Mouse (Mus musculus) liver, embryonic 11.5 days (tissue): ENCODE results near the gene Zcchc2. TPM values are rescaled to one million over a fixed set of nuclear protein-coding genes. Genes with fewer than 3 reads are reported as not detected.

Experiments used
- ATAC-seq: fragments of 200-750 bp; cut with Nextera tagmentation; replicated peaks from 2 replicates; pipeline ENCODE4 v1.8.0; 2017; ENCODE audit warnings: moderate number of reproducible peaks, mild to moderate bottlenecking, moderate TSS enrichment, moderate library complexity; ENCODE audit not compliant: low FRiP score
- DNase-seq: peaks from one replicate; pipeline ENCODE4 v3.0.0-alpha.2; 2017; ENCODE audit warnings: low spot score
- H3K27ac ChIP-seq: fragments of 300-500 bp; sonication (generic); 2 replicates; pipeline ENCODE4 v1.5.1; 2014; ENCODE audit warnings: mild to moderate bottlenecking, low read depth, low read length, control low read depth
- H3K27me3 ChIP-seq: fragments of 300-500 bp; sonication (generic); replicated peaks from 2 replicates; pipeline ENCODE4 v1.6.1; 2014; ENCODE audit warnings: low read length, mixed read lengths; ENCODE audit not compliant: control insufficient read depth, insufficient read depth
- H3K36me3 ChIP-seq: fragments of 300-500 bp; sonication (generic); 2 replicates; pipeline ENCODE4 v1.6.1; 2014; ENCODE audit warnings: mild to moderate bottlenecking, low read length, moderate library complexity, mixed read lengths; ENCODE audit not compliant: control insufficient read depth, insufficient read depth
- H3K4me1 ChIP-seq: fragments of 300-500 bp; sonication (generic); replicated peaks from 2 replicates; pipeline ENCODE4 v1.6.1; 2014; ENCODE audit warnings: low read length, mixed read lengths; ENCODE audit not compliant: control insufficient read depth, insufficient read depth
- H3K4me2 ChIP-seq: fragments of 300-500 bp; sonication (generic); 2 replicates; pipeline ENCODE4 v1.6.1; 2014; ENCODE audit warnings: mild to moderate bottlenecking, control low read depth, moderate library complexity
- H3K4me3 ChIP-seq: fragments of 300-500 bp; sonication (generic); 2 replicates; pipeline ENCODE4 v1.5.1; 2014; ENCODE audit warnings: low read depth, low read length, control low read depth
- H3K9ac ChIP-seq: fragments of 300-500 bp; sonication (generic); 2 replicates; pipeline ENCODE4 v1.6.1; 2014; ENCODE audit warnings: low read depth, low read length, control low read depth
- H3K9me3 ChIP-seq: fragments of 300-500 bp; sonication (generic); 2 replicates; pipeline ENCODE4 v1.6.1; 2016; ENCODE audit warnings: low read length, inconsistent platforms, mixed read lengths; ENCODE audit not compliant: control insufficient read depth
- WGBS: fragments of 180-500 bp; shearing (Covaris S2); extraction: QIAGEN DNeasy Blood & Tissue Kit; methylation state at CpG from one replicate; pipeline ENCODE4 v1.1.7; 2014; 5-methylcytosine and 5-hydroxymethylcytosine counted together
- polyA plus RNA-seq: library from polyadenylated mRNA; unstranded; fragments of >200 nt; fragmentation: Nextera tagmentation; extraction: Ambion mirVana; gene quantifications from 2 replicates; pipeline ENCODE4 v1.2.1, GENCODE M21; 2014

Zcchc2 gene
- polyA plus RNA-seq, 1 experiment from 2014 or later = 3.4 TPM

DNA sequence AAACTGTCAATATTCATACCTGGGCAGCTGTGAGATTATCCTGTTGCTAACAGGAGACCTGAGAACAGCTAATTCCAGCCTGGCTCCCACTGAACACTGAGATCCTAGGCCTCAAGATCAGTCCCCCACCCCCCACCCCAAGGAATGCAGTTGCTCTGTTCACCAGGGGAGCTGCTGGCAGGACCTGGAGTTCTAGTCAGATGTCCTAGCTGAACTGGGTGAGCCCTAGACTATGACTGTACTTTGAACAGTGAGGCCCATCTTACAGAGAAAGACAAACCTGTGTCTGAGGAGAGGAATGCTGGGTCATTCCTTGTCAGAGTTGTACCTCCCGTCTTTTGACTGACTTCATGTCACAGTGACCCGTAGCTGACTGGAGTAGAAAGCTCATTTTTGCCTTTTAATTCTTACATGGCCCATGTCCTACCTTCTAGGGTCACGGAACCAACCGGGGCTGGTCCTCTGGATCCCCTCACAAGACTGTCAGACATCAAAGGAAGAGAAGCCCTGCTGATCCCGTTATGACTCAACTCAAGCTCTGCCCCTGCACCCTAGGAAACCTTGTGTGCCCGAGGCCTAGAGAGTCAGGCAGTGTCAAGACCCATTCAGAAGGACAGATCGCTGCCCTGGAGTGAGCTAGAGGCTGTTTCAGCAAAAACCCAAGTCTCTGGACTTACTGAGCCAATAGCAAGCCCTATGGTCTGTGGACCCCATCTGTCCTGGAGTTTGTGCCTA is 28.0 kb upstream of the Zcchc2 start:
- Histone ChIP-seq H3K4me1 (no peaks in the 10 kb centered on the region), H3K4me2 (no peak overlapping the region), H3K9me3 (no peaks in the 10 kb centered on the region), H3K36me3 (no peaks in the 10 kb centered on the region), H3K4me3 (no peak overlapping the region), H3K9ac (no peak overlapping the region), H3K27ac (no peak overlapping the region), H3K27me3 (no peaks in the 10 kb centered on the region)
- no peak for DNase-seq
- 71% methylated on average over 7 of the region's 7 CpGs for WGBS
- ATAC-seq = no peak

DNA sequence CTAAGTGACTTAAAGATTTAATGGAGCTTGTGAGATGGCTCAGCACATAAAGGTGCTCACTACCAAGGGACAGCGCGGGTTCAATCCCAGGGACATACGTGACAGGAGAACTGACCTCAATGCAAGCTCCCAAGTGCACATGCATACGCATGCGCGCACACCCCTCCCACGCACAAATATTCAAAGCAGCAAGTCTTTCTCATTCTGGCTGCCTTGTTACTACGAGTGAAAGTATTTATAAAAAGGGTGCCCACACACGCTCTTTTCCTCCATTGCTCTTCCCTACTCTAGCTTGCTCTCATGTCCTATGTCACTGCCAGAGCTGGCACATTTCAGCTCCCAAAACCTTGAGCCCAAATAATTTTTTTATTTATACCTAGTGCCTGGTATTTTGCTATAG is 27.4 kb upstream of the Zcchc2 start:
- Histone ChIP-seq H3K9me3 (no peaks in the 10 kb centered on the region), H3K4me2 (no peak overlapping the region), H3K27ac (no peak overlapping the region), H3K27me3 (no peaks in the 10 kb centered on the region), H3K4me1 (no peaks in the 10 kb centered on the region), H3K4me3 (no peak overlapping the region), H3K36me3 (no peaks in the 10 kb centered on the region), H3K9ac (no peak overlapping the region)
- DNase-seq = no peak
- 95% methylated on average over 9 of the region's 9 CpGs for WGBS
- ATAC-seq = no peak

DNA sequence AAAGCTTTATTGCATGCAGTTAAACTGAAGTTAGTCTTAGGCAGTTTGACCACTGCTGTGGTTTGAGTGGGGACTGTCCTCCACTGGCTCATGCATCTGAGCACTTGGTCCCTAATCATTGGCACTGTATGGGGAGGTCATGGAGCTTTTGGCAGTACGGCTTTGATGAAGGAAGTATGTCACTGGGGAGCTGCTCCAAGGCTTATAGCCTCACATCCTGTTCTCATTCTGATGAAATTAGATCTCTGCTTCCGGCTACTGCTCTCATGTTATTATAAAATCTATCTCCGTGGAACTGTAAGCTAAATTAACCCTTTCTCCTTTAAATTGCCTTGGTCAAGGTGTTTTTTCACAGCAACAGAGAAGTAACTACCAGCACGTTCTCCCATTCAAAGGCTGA is 25.7 kb upstream of the Zcchc2 start:
- H3K4me3 ChIP-seq = no peak overlapping the region
- no peaks in the 10 kb centered on the region for H3K36me3 ChIP-seq
- H3K27ac ChIP-seq = no peak overlapping the region
- whole genome bisulfite sequencing = 77% methylated on average over 4 of the region's 4 CpGs
- ATAC-seq (no peak), DNase-seq (no peak)
- no peak overlapping the region for H3K4me2 ChIP-seq
- H3K27me3 ChIP-seq = no peaks in the 10 kb centered on the region
- no peaks in the 10 kb centered on the region for H3K9me3 ChIP-seq
- H3K9ac ChIP-seq = no peak overlapping the region
- H3K4me1 ChIP-seq = no peaks in the 10 kb centered on the region

DNA sequence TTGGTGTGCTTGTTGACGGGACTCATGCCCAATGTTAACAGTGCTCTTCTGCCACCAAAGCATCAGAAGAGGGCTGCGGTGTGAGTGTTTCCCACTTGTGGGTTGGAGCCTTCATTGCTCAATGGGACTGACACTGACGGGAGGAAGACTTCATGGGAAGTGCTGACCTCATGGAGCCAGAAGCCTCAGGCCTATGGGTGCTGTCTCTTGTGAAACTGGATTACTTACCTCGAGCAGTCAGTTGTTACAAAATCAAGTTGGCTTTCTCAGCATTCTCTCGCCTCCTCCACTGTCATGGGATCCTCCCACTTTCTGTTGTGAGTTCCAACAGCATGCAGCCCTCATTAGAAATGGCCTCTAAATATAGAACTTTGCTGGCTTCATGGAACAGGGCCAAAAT is 25.0 kb upstream of the Zcchc2 start:
- DNase-seq (no peak), ATAC-seq (no peak)
- H3K9me3 ChIP-seq = no peaks in the 10 kb centered on the region

DNA sequence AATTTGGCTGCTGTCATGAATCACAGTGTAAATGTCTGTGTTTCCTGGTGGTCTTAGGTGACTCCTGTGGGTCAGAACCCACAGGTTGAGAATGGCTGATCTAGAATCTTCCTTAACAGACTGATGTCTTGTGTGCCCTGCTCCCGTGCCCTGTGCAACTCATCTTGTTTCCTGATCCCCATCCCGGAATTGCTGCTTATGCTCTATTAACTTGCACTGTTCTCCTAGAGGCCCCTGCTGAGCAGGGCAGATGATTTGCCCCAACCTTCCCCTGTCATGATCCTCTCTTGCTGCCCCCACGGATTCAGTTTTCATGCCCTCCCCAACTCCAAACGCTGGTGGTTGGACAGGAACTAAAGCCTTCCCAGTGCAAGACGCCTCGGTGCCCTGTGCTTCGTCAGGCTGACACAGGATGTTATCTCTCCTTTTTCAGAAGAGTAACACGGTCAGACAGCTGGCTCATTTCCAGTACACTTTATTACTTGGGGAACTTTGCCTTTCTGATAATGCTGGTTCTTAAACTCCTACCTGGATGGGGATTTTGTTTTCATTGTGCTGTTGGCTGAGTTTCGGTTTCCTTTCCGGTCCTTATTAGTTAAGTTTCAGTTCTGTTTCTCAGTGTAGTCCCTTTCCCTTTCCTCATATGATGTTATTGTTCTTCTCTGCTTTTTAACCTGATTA is 18.6 kb upstream of the Zcchc2 start:
- Histone ChIP-seq H3K36me3 (no peaks in the 10 kb centered on the region), H3K4me2 (peak overlapping the region; percentile 43), H3K27me3 (no peaks in the 10 kb centered on the region), H3K27ac (peak overlapping the region; percentile 2; the same call in 1 of the 2 replicates), H3K9me3 (no peaks in the 10 kb centered on the region), H3K9ac (peak overlapping the region; percentile 15; the same call in 1 of the 2 replicates), H3K4me3 (peak overlapping the region; percentile 16; the same call in 1 of the 2 replicates), H3K4me1 (no peaks in the 10 kb centered on the region)
- WGBS = 30% methylated on average over 10 of the region's 10 CpGs
- ATAC-seq (no peak), DNase-seq (no peak)

More for the DNA sequence above, 25.0 kb upstream of the Zcchc2 start:
- Histone ChIP-seq H3K9ac (no peak overlapping the region), H3K27ac (no peak overlapping the region), H3K4me3 (no peak overlapping the region), H3K27me3 (no peaks in the 10 kb centered on the region), H3K4me2 (no peak overlapping the region), H3K36me3 (no peaks in the 10 kb centered on the region), H3K4me1 (no peaks in the 10 kb centered on the region)
- 66% methylated on average over 5 of the region's 5 CpGs for WGBS

DNA sequence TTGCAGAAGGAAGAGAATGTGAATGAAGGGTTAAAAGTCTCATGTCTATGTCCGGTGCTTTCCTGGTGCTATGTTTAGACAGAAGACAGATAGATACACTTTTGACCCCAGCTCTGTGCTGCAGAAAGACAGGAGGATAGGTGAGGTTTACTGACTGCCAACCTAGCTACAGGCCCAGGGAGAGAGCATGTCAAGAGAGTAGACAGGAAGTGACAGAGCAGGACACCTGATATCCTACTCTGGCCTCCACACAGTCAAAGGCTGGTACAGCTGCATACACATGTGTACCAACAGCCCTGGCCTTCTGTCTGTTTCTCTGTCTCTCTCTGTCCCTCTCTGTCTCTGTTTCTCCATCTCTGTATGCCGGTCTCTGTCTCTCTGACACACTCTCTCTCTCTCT is 16.2 kb upstream of the Zcchc2 start:
- whole genome bisulfite sequencing = 49% methylated on average over 2 of the region's 2 CpGs
- H3K4me3 ChIP-seq = no peak overlapping the region
- H3K27me3 ChIP-seq = no peaks in the 10 kb centered on the region
- DNase-seq (no peak), ATAC-seq (peak; percentile 74)
- H3K27ac ChIP-seq = 0 out of 2 replicates have a peak overlapping the region, but pooled peaks have one; percentile 2
- H3K9ac ChIP-seq = no peak overlapping the region
- H3K9me3 ChIP-seq = no peaks in the 10 kb centered on the region
- no peaks in the 10 kb centered on the region for H3K36me3 ChIP-seq
- H3K4me1 ChIP-seq = no peaks in the 10 kb centered on the region
- no peak overlapping the region for H3K4me2 ChIP-seq

DNA sequence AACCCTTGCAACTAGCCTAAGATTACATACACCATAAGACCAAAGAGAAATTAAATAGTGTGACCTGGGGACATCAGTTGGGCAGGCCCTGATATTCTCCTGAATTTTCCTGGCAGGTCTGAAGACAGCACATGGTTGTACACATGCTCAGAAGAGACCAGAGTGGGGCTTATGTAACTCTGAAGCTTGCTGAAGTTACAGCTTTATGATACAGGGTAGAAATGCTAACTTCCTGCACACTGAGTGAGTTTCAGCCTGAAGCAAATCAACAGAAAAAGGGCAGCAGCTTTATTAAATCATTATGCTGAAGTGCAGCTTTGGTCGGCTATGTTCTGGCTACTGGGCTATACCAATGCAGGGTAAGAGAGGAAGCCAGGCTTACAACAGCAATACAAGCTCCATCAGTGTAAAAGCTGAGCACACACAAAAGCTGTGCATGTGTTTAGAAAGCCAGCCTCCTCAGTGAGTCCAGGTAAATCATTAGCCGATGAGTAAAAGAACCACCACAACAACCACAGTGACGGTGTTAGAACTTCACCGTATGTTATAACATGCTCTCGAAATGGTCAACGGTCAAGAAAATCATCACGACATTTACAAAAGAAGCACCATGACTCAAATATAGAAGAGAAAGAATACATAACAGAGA is 12.6 kb upstream of the Zcchc2 start:
- H3K4me1 ChIP-seq = no peaks in the 10 kb centered on the region; the same call in 1 of the 2 replicates
- DNase-seq (no peak), ATAC-seq (0 out of 2 replicates have a peak, but pooled peaks have one; percentile 33)
- WGBS = 83% methylated on average over 7 of the region's 7 CpGs
- H3K9ac ChIP-seq = no peak overlapping the region
- H3K36me3 ChIP-seq = no peaks in the 10 kb centered on the region
- no peak overlapping the region for H3K4me3 ChIP-seq
- no peaks in the 10 kb centered on the region for H3K27me3 ChIP-seq
- H3K9me3 ChIP-seq = no peaks in the 10 kb centered on the region
- H3K27ac ChIP-seq = peak overlapping the region; percentile 49; the same call in 1 of the 2 replicates
- H3K4me2 ChIP-seq = no peak overlapping the region; the same call in 1 of the 2 replicates

DNA sequence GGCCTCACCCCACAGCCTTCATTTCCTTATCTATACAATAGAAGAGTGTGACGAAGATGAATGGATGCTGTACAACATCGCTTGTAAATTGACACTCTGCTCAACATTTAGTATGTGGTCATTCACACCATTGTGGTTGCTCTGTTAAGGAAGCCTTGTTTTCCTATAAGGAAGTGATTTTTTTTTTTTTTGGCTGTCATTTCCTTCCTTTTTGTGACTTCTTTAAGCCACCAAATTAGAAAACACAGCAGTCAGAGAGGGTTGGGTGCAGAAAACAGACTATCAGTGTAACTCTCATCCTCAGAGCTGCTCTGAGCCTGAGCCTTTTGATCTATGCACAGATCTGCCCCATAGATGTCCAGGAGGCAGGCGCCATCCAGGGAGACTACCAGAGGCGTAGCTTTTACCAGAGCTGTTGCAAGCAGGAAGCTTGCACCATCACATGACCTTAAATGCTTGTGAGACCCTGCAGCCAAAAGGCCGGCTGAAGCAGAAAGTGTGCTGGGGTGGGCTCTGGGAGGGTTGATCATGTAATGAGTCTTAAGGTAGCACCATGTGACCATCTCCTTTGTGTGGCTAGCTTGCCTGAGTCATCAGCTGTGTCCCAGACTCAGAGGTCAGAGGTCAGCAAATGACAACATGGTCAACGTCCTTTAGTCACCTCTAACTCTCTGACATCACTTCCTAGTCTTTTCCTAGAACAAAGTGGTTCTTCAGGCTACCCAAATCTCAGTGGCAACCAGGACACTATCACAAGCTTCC is 9.2 kb upstream of the Zcchc2 start:
- Histone ChIP-seq H3K4me1 (no peaks in the 10 kb centered on the region; the same call in 1 of the 2 replicates), H3K36me3 (no peaks in the 10 kb centered on the region), H3K9me3 (no peaks in the 10 kb centered on the region), H3K27ac (peak overlapping the region; percentile 47; the same call in 1 of the 2 replicates), H3K27me3 (no peaks in the 10 kb centered on the region), H3K9ac (no peak overlapping the region), H3K4me2 (peak overlapping the region; percentile 21; the same call in 1 of the 2 replicates), H3K4me3 (no peak overlapping the region)
- DNase-seq (no peak), ATAC-seq (no peak; the same call in none of the 2 replicates)
- 30% methylated on average over 6 of the region's 6 CpGs for WGBS
